Mouse (Mus musculus): Measurements from ENCODE around the gene Cyp2j7.

GRCm38 (mm10) chr4:96162839-96163238 is 73.6 kb downstream of the Cyp2j7 start:
- TF ChIP-seq POLR2A (IDR thresholded peaks at IDR 0.05; ENCODE audit: insufficient read length, low read depth): no peak
- no peak for TF ChIP-seq MAX (IDR thresholded peaks at IDR 0.05; ENCODE audit: low read depth)

All from myocyte (in vitro differentiated cells).